In the genomic region with DNA sequence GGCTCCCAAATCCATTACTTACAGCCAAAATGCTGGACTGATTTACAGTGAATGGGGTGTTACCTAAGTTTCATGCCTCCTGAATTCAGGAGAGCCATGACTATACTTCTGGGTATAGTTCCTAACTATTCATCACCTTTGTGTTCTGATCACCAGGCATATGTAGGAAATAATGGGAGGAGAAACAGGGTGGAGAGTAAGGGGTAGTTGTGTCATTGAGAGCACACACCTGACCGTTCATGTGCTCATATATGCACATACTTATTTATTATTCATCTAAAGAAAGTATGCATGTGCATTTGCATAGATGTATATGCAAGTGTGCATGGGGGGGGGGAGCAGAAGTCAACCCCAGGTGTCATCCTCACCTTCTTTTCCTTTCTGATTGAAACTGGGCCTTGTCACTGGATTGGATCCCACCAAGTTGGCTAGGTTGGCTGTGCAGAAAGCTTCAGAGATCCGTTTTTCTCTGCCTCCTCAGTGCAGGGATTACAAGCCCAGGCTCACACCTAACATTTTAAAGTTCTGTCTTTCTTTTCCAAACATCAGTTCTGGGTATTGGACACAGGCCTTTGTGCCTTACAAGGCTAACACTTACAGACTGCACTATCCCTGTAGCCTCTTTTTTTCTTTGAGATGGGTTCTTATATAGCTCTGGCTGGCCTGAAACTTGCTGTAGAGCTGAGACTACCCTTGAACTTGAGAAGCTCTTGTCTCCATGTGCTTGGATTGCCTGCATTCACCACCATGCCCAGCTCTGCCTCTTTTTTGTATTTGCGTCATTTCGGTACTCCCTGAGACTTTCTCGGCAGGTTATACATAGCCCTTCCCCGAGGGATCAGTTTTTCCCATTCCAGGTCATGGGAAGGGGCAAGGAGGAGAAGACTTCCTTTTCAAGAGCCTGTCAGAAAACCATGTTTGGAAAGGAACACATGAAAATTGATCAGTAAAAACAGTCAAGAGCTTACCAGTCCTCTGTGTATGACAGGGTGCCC, we compare ENCODE assay signal across 28 mouse cellular contexts. TPM values are rescaled to one million over a fixed set of nuclear protein-coding genes. Genes with fewer than 3 reads are reported as not detected.
"Had no signal": no experiment of that assay in that cellular context is flagged by ENCODE, and none has a peak within 500 bp of the region (broad histone marks: within the 10 kb centered on the region; RNA-seq: fewer than 3 reads in every experiment).

No protein-coding gene starts in this region.

- H3K4me2 ChIP-seq: limb, embryonic 13.5 days; liver, embryonic 13.5 days; lung, embryonic 14.5 days; neural tube, embryonic 12.5 days; neural tube, embryonic 15.5 days had no signal

- H3K36me3 ChIP-seq: limb, embryonic 10.5 days; limb, embryonic 13.5 days; liver, embryonic 13.5 days; midbrain, embryonic 10.5 days; neural tube, embryonic 12.5 days; neural tube, embryonic 15.5 days had no signal

- H3K4me3 ChIP-seq: layer of hippocampus, adult 2 months; limb, embryonic 10.5 days; limb, embryonic 13.5 days; liver, embryonic 13.5 days; megakaryocyte, embryonic 14.5 days; midbrain, embryonic 10.5 days; neural tube, embryonic 12.5 days; neural tube, embryonic 15.5 days had no signal

- H3K9ac ChIP-seq: limb, embryonic 13.5 days; liver, embryonic 13.5 days; lung, embryonic 14.5 days; neural tube, embryonic 12.5 days; neural tube, embryonic 15.5 days had no signal

- H3K27ac ChIP-seq: kidney, postnatal 0 days; layer of hippocampus, adult 2 months; limb, embryonic 10.5 days; limb, embryonic 13.5 days; liver, embryonic 13.5 days; midbrain, embryonic 10.5 days; neural tube, embryonic 12.5 days; neural tube, embryonic 15.5 days had no signal

- H3K4me1 ChIP-seq: neural tube, embryonic 12.5 days; neural tube, embryonic 15.5 days had no signal

- H3K27me3 ChIP-seq: limb, embryonic 13.5 days; liver, embryonic 13.5 days; megakaryocyte, embryonic 14.5 days; neural tube, embryonic 12.5 days; neural tube, embryonic 15.5 days had no signal

- H3K9me3 ChIP-seq: limb, embryonic 10.5 days; limb, embryonic 13.5 days; liver, embryonic 13.5 days; megakaryocyte, embryonic 14.5 days; midbrain, embryonic 10.5 days; neural tube, embryonic 12.5 days; neural tube, embryonic 15.5 days had no signal

- DNase-seq: kidney, adult 11 months; kidney, adult 9 months; kidney, postnatal 25 days; layer of hippocampus, adult 9-11 months; liver; liver, embryonic 13.5 days; lung, embryonic 14.5 days; lung, postnatal 10 days; lung, postnatal 36 days; midbrain, embryonic 14.5 days; right cerebral cortex, adult 18-20 months; right cerebral cortex, postnatal 14 days; right cerebral cortex, postnatal 4 days; thymus, adult 2 months; thymus, postnatal 14 days; thymus, postnatal 4 days had no signal

RNA-seq across cellular contexts. Expression of a gene that starts 3.0 kb away (rescaled TPM):
- total RNA-seq: layer of hippocampus, postnatal 25 days; left cerebral cortex, adult 18-20 months had no signal
- polyA plus RNA-seq: limb, embryonic 10.5 days; limb, embryonic 13.5 days; liver, embryonic 16.5 days; midbrain, embryonic 10.5 days; midbrain, embryonic 14.5 days; neural tube, embryonic 12.5 days; neural tube, embryonic 15.5 days; stomach, embryonic 14.5 days had no signal

RNA-seq across cellular contexts. Expression of a gene that starts 3.1 kb away (rescaled TPM):
- polyA plus RNA-seq: midbrain, embryonic 10.5 days; midbrain, embryonic 14.5 days; neural tube, embryonic 12.5 days had no signal
